Mouse (Mus musculus): ENCODE measurements around the gene Mylpf.
A peak's percentile ranks its signal among the peaks of the same experiment; 100 is the strongest.
"Not testable (repeated sequence)": the region's sequence is repeated elsewhere in the genome, so short reads cannot be mapped to it uniquely, and the experiment has no call there.

Mylpf gene

GRCm38 (mm10) chr7:127208553-127209438 lies at the start of gene Mylpf:
Mylpf (plus strand) TSS chr7:127208890.
- DNase-seq (ENCODE audit: low spot score): peak; percentile 89

GRCm38 (mm10) chr7:127162546-127162945 lies 46.1 kb upstream of the Mylpf start:
- DNase-seq (ENCODE audit: low spot score): no peak

DNA sequence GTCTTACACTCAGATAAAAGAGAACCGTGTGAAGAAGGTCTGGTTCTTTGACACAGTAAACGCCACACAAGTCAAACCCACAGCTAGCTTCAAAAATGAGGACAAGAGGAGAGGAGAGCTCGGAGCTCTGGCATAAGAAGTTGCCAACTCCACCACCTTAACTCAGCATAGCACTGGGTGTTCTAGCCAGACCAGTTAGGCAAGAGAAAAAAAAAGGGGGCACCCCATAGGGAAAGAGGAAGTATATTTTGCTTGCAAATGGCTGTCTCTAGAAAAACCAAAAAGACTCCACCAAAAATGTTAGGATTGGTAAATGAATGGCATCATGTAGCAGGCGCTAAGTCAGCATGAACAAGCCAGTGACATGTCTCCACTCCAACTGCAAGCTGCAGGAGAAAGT lies 44.7 kb upstream of the Mylpf start:
- no peak for DNase-seq (ENCODE audit: low spot score)

DNA sequence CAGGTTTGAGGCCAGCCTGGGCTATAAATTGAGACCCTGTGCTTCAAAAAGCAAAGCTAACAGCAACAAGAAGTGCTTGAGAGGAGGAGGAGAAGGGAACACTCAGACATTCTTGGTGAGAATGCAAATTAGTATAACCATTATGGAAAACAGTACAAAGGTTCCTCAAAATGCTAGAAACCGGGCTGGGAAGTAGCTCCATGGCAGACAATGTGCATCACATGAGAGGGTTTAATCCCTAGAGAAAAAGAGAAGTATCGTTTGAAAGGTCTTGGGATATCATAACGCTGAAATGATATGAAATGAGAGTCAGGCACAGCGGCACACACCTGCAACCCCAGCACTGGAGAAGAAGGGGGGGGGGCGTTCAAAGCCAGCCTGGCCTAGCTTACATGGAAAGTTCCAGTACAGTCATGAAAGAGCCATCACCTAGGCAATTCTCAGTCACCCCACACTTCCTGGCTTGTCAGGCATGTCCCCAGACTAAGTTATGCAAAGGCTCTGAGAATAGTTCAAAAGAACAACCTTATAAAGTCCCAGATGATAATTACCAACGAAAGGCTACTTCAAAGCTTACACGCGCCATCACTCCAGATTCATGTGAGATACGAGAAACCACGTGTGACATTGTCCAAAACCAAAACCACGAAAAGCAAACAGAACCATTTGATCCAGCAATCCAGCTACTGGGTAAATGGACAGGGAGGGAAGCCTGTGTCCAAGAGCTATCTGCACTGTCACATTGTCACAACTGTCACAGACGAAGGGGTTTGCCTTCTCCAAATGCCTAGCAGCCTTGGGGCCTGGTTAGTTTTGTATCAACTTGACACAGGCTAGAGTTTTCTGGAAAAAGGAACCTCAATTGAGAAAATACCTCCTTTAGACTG lies 42.8 kb upstream of the Mylpf start:
- no peak for DNase-seq (ENCODE audit: low spot score)

DNA sequence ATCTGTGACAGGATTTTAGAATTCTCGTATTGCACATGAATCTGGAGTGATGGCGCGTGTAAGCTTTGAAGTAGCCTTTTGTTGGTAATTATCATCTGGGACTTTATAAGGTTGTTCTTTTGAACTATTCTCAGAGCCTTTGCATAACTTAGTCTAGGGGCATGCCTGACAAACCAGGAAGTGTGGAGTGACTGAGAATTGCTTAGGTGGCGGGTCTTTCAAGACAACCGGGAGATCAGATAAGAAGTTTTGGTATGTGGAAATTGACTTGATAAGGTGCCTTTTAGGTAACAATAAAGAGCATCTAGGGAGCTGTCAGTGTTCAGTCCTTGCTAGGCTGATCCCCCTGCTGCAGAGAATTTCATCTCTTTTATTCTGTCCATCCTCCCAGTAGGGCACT lies 42.2 kb upstream of the Mylpf start:
- no peak for DNase-seq (ENCODE audit: low spot score)

- DNase-seq (ENCODE audit: low spot score): no peak
Observed at GRCm38 (mm10) chr7:127176937-127177336, 31.8 kb upstream of the Mylpf start.

DNA sequence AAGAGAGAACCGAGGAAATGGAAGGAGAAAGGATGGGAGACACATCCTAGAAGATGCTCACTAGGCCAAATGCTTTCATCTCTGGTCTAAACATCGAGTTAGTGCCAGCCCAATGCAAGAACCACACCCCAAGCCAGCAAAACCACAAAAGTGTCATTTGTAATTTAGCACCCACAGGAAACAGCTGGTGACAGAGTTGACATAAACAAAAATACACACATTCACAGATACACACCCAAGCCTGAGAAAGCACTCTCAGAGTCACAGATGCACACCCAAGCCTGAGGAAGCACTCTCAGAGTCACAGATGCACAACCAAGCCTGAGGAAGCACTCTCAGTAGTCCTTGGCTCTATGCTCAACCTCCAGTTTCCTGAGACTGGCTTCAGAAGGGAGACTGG lies 27.9 kb upstream of the Mylpf start:
- no peak for DNase-seq (ENCODE audit: low spot score)

DNA sequence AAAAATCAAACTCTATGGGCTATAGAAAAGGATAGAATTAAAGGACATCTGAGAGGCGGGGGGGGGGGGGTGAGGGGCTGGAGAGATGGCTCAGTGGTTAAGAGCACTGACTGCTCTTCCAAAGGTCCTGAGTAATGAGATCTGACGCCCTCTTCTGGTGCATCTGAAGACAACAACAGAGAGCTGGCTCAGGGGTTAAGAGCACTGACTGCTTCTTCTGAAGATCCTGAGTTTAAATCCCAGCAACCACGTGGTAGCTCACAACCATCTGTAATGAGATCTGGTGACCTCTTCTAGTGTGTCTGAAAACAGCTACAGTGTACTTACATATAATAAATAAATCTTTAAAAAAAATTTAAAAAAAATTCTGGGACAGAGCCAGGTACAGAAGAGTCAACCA lies 27.0 kb upstream of the Mylpf start:
- not testable (repeated sequence) for DNase-seq (ENCODE audit: low spot score)

- no peak for DNase-seq (ENCODE audit: low spot score)
Observed at GRCm38 (mm10) chr7:127183345-127183744, 25.3 kb upstream of the Mylpf start.

- no peak for DNase-seq (ENCODE audit: low spot score)
Observed at GRCm38 (mm10) chr7:127183828-127184227, 24.9 kb upstream of the Mylpf start.

- no peak for DNase-seq (ENCODE audit: low spot score)
Observed at GRCm38 (mm10) chr7:127184720-127185119, 24.0 kb upstream of the Mylpf start.

DNA sequence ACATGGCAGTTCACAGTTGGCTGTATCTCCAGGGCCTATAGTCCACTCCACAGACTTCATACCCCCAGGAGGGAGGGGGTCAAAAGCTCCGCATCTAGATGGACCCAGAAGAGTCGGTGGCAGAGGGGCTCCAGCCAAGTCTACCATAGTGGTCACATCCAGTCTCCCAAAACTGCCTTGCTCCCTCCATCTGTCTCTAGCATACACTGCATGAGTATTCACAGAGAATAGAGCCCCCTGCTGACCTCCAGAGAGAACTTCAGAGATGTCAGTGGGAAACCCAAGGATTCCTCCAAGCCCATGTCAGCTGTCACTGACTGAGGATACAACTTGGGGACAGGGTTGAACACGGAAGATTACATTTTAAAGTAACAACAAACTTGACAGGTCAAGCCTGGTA lies 23.1 kb upstream of the Mylpf start:
- DNase-seq (ENCODE audit: low spot score): no peak

DNA sequence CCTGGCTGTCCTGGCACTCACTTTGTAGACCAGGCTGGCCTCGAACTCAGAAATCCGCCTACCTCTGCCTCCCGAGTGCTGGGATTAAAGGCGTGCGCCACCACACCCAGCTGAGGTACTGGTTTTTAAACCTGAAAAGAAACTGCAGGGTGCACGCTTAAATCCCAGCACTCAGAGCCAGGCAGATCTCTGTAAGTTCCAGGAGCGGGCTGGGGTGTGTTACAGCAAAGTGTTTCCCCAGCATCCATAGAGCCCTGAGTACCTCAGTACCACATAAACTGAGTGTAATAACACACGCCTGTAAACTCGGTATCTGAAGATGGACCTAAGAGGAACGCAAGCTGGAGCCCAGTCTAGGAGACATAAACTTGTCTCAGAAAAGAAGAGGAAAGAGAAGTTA lies 21.3 kb upstream of the Mylpf start:
- no peak for DNase-seq (ENCODE audit: low spot score)

DNA sequence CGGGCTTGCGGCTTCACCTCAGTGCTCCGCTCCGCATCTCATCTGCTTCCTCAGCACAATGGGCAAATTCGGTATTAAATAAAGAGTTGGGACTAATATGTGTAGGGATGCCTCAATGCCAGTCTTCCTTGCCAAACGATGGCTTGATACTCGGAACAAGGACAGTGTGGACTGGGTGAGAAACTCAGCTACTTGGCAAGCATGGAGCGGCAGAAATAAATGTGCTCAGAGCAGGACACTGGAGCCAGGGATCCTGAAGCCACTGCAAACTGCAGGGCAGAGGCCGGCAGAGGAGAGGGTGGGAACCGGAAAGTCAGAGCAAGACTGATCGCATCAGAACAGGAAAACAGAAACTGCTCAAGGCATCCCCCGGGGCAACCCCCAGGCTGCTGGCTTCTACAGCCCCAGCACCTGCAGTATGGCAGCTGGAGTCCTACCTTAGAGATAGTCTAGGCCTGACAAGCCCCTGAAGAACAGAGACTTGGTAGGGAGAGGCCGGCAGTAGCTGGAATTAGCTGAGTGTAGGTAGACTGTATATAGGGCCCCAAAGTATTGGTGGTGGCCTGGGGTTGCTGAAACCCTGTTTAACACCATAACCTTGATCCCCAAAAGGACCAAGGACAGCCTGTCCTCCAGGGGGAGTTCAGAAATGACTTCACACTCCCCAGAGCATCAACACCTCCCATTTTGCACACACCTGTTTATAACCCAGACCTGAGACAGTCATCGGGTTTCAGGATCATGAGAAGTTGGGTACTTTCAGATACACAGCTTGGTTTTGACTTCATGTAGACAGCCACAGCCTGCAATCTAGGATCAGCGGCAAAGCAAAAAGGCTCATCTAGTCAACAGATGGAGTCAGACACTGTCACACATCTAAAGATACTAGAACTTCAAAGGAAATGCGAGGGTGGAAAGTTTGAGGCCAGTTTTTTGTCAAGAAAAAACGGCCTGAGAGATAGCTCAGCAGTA lies 20.1 kb upstream of the Mylpf start:
- DNase-seq (ENCODE audit: low spot score): no peak

- DNase-seq (ENCODE audit: low spot score): no peak
Observed at GRCm38 (mm10) chr7:127190672-127191071, 18.0 kb upstream of the Mylpf start.

DNA sequence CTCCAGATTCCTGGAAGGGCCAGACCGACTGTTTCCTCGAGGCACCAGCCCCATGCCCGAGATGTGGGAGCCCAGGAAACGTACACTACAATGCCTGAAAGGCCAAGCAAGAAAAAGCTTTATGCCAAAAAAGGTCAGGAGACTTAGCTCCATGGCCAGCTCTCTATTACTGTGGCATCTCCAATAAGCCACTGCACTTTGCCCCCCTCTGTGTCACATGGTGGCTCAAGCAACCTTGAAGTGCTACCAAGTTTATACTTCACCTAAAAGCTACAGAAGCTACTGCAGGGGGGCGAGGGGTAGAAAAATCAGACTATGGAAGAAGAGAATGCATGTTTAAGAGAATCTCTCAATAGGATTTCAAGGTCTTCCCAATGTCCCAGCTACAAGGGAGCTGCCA lies 15.7 kb upstream of the Mylpf start:
- DNase-seq (ENCODE audit: low spot score): no peak

DNA sequence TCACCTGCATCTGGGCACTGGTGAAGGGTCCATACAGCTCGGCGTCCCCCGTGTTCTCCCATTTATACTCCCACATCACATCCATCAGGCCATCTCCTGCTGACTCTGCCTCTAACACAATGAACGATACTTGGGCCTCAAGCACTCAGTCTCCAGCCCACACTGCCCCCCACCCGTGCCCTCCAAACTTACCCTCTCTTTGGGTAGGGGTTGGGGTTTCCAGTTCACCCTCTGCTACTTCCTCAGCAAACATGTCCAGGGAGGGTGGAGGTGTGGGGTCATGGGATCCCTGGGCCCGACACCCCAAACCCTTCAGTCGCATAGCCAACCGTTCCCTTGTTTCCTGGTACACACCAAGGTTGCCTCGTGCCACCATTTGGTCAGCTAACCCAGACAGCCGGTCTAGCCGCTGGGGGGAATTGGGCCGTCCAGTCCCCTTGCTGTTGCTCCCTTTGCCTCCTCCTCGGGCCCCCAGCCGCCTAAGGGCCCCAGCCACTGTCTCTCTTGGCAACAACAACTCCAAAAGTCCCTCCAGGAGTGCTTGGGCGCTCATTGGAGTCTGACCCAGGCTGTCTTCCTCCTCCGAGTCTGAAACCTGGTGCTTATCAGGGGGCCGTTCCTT lies 14.6 kb upstream of the Mylpf start:
- no peak for DNase-seq (ENCODE audit: low spot score)

GRCm38 (mm10) chr7:127194633-127195029 lies 14.1 kb upstream of the Mylpf start:
- no peak for DNase-seq (ENCODE audit: low spot score)

GRCm38 (mm10) chr7:127195544-127196295 lies 13.0 kb upstream of the Mylpf start, which contains the start of gene Cd2bp2:
Cd2bp2 (minus strand) TSS chr7:127196050.
- DNase-seq (ENCODE audit: low spot score): peak; percentile 87

DNA sequence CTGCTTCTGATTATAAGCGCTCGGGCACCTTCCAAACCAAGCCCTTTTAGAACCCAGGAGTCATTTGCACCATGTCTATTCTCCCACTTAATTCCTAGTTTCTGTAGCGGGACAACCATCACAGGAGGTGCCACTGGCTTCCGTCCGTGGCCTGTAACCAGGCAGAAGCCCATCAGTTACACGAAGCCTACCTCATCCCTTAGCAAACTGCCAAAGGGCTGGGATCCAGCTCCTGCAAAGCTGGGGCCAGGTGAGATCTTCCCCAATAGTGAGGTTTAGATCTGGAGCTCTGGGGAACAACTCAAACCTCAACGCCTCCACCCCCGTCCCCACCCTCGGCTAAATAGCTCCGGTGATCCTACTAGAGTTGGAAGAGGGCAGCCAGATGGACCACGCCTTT lies 12.2 kb upstream of the Mylpf start:
- no peak for DNase-seq (ENCODE audit: low spot score)

DNA sequence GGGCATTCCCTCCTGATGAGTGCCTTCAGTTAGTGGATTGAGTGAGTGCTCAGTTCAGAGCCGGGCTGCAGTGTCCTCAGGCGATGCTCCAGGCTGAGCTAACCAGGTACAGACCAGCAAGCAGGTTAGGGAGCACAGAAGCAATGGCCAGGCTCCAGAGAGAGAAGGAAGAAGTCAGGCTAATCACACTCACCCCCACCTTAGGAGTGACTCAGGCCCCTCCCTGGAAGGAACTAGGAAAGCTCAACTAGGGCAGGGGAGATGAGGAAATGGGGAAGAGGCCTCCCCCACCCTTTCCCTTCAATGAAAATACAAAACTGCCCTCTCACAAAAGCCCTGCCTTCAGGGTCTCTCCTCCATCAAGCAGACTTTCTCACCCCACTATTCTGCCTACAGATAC lies 2.1 kb upstream of the Mylpf start:
- DNase-seq (ENCODE audit: low spot score): no peak

All from urinary bladder, postnatal 25 days (tissue).